Mouse (Mus musculus) G1E (cell line): Measurements from ENCODE around the gene Mapk12.

Experiments used
- CTCF ChIP-seq: IDR thresholded peaks from 2 replicates; pipeline ENCODE4 v1.5.1; 2012; ENCODE audit warnings: low read depth, low read length, inconsistent platforms, mixed read lengths
- GATA1 ChIP-seq: IDR thresholded peaks from 2 replicates; pipeline ENCODE4 v1.6.1; 2012; ENCODE audit warnings: borderline replicate concordance, low read length, inconsistent platforms, mixed read lengths

DNA sequence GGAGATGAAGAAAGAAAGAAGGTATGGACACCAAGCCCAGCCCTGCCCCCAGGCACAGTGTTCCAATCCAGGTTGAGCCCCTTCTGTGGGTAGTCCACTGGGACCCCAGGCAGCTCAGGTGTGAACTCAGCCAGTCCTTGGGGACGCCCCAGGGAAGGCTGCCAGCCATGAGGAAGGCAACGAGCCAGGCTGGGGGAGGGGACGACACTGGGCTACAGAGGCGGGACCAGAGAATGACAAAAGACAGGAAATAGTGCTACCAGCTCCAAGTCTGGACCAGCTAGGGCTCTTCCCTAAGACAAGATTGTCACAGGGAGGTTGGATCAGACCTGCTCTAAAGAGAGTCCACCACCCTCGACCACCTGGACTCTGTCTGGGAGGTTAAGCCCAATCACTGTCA is 36.6 kb upstream of the Mapk12 start:
- no peak for TF ChIP-seq CTCF
- TF ChIP-seq GATA1 = no peak
